Mouse (Mus musculus) forelimb bud, embryonic 11.5 days (tissue): ENCODE measurements around the gene Abcf3.

ENCODE experiments used
- DNase-seq: peaks from one replicate; pipeline ENCODE4 v3.0.0-alpha.2; 2012; ENCODE audit warnings: low read depth, low spot score

Abcf3 gene

DNA sequence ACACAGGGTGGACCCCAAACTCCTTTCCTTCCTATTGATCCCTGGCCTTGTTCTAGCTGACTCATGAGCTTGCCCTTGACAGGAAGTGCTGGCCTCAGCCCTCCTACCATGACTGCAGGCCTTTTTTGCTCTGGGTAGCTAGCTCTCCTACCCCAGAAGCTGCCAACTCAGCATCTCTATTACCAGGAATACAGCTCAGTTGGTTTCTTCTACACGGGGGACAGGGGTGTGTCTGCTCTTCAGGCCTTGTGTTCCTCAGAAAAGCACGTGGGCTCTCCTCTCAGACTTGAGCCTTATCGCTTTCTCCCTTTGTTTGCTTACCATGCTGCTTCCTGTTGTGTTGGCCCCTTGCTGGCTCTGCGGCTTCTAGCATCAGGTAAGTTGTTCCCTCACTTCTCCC is 7.9 kb upstream of the Abcf3 start:
- no peak for DNase-seq

DNA sequence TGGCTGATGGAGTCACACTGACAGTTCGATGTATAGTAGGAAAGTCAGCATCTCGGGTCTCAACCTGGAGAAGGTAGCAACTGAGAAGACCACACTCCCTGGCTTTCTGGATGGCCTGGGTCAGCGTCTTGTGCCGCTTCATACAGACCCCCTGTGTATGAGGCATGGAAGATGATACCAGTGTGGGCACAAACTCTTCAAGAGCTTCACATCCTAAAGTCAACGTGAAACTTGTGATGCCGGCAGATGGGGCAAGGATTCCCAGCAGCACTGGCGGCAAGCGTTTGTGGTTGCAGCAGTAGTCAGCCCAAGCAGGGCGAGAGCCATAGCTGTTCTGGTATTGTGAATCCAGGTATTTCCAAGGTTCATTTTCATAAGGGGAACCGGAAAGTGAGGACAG is 2.7 kb upstream of the Abcf3 start:
- no peak for DNase-seq

DNA sequence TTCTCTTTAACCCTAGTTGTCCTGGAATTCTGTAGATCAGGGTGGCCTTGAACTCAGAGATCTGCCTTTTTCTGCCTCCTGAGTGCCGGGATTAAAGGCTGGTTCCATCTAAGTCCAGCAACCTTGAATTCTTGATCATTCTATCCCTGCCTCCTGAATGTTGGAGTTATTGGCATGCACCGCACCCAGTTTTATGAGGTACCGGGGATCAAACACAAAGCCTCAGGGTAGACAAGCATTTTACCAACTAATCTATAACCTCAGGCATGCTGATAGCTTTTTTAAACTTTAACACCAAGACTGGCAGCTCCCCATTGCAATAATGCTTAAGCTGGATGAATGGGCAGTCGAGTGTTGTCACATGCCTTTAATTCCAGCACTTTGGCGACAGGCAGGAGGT is 954 bp upstream of the Abcf3 start:
- DNase-seq, result no peak

DNA sequence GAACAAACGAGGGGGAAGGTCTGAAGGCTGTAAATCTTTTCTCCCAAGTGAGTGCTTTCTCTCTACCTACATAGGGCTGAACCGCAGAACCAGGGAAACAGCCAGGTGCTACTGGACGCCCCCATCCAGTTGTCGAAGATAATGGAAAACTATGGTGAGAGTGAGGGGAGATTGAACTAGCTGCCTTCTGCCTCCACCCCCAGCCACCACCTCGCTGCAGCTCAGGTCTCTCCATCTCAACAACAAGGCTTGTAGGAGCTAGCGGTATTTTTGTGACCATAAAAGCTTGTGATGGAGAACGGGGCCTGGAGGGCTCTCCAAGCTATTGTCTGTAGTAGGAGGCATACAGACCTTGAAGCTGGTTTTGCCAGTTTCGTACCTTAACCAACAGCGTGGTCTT is 784 bp downstream of the Abcf3 start:
- no peak for DNase-seq

DNA sequence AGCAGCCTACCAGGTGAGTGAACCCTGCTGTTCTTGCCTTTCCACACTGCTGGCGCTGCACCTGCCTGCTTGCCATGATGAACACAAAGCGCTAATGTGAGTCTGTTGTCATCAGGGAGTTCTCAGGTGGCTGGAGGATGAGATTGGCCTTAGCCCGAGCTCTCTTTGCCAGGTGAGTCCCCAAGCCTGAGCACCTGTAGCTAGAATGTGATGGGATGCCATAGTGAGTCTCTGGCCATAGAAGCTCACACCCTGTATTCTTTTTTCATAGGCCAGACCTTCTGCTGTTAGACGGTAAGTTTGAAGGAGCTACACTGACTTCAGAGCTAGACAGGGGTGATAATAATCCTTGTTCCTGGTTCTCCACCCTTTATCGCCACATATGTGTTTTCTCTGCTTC is 3.3 kb downstream of the Abcf3 start:
- no peak for DNase-seq

- no peak for DNase-seq
These were observed 4.2 kb downstream of the Abcf3 start for GRCm38 (mm10) chr16:20552594-20552993.

GRCm38 (mm10) chr16:20555000-20555399 is 6.6 kb downstream of the Abcf3 start:
- no peak for DNase-seq

- no peak for DNase-seq
These were observed 9.0 kb downstream of the Abcf3 start for GRCm38 (mm10) chr16:20557381-20557780.

- no peak for DNase-seq
These were observed 16.7 kb downstream of the Abcf3 start for GRCm38 (mm10) chr16:20565075-20565474.

- DNase-seq, result no peak
These were observed 41.1 kb downstream of the Abcf3 start, which contains the start of gene Vwa5b2 for GRCm38 (mm10) chr16:20589366-20589938. TSS of gene Vwa5b2 (plus strand) at chr16:20589471.

DNA sequence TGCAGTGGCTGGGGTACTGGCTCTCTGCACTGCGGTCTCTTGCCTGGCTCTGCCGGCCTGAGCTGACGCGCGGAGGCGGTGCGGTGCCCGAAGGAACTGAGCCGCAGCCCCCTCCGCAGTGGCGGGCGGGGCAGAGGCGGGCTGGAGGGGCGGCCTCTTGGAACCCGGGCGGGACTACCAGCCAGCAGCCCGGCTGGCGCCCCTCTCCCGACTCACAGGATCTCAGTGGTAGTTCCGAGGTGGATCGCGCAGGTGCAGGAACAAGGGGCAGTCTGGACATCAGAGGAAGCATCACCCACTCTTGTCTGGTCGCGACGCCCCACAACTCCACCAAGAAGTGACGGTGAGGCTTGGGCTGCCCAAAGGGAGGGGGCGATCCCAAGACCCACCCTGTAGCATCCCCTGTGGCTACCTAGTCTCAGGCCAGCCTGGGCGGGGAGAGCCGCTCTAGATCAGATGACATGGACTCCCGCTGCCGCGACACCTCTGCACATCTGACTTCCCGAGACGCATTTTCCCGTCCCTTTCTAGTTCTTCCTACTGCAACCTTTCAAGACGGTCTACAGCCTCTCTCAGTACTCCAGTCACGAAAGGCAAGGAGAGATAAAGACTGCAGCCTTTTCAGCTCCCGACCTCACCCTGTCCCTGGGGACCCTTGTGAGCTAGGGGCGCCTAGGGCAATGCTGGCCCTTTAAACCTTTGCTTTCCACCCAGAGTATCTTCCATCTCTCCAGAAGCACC is 41.7 kb downstream of the Abcf3 start:
- no peak for DNase-seq

GRCm38 (mm10) chr16:20590680-20591038 is 42.3 kb downstream of the Abcf3 start:
- no peak for DNase-seq

DNA sequence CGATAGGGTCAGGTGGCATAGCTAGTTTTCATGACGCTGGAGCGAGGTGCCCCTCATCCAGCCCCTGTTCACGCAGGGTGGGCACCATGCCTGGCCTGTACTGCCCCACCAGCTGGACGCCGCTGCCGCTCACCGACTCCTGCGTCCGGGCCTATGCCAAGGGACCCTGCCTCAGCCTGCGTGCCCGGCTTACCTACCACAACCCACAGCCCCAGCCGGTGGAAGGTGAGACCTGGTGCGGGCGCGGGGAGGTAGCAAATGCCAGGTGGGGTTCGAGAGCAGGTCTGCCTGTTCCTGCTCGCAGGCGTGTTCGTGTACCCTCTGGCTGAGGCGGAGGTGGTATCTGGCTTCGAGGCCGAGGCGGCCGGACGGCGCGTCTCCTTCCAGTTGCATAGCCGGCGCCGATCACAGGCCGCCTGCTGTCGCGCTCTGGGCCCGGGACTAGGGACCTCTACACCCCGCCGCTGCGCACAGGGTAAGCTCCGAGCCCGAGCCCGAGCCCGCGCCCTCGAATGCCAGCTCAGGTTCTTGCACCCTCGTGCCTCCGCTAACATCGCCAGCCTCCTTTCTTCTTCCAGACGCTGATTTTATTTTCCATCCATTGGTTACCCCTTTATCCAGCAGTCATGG is 42.8 kb downstream of the Abcf3 start:
- DNase-seq, result no peak

DNA sequence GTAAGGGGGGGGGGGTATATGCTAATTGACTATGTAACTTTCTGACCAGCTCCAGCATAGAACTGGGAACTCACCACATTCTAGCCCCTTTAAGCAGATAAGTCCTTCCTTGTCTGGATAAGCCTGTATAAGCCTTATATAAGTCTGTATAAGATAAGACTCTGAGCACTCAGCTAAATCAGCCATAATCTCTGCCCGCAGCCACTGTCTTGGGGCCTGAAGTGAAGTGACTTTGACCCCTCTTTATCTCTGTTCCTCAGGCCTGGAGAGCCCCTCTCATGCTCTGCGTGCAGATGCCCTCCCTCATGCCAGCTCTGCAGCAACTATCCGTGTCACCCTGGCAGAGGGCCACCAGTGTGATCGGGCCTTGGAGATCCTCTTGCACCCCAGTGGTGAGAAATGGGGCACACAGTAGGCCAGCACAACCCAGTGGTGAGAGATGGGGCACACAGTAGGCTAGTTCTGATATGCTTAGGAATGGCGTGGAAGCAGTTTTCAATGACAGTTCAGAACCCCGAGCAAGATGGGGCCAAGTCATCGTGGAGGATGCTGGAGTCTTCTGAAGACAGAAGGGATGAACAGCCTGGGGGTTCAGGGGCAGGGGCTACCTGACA is 46.8 kb downstream of the Abcf3 start:
- DNase-seq, result no peak

DNA sequence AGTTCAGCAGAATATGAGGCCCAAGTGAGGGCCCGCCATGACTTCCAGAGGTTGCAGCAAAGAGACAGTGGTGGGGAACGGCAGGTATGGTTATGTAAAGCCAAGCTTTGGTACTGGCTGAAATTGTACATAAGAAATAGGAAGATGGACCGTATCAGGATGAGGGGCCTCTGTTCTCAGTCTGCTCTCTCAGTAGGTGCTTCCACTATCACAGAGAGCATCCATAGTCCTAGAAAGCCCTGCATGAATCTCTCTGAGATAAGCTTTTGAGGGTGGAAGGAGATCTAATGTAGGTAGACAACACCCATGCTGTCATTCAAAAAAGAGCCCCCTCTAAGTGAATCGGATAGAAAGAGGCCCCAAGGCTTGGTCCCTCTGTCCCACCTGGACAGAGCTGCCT is 47.4 kb downstream of the Abcf3 start:
- DNase-seq, result no peak

DNA sequence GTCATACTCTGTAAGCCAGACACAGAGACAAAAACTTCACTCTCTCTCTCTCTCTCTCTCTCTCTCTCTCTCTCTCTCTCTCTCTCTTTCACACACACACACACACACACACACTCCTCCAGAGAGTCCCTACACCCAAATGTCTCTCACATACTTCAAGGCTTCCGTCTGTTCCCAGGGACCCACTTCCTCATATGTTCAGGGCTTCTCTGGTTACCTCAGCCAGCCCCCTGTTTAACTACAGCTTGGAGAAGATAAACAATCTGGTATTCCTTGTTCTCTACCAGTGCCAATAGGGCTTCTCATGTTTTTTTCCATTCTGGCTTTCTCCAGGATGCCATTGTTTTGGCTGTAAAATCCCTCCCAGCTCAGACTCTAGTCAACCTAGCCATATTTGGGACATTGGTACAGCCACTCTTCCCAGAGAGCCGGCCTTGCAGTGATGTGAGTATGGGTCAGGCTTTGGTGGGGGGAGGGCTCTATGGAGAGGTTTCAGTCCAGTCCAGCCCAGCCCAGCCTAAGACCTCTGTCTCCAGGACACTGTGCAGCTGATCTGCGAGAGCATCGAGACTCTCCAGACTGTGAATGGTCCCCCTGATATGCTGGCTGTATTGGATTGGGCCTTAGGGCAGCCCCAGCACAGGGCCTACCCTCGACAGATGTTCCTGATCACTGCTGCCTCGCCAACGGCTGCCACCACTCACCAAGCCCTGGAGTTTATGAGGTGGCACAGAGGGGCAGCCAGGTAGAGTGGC is 48.5 kb downstream of the Abcf3 start:
- DNase-seq, result no peak

DNA sequence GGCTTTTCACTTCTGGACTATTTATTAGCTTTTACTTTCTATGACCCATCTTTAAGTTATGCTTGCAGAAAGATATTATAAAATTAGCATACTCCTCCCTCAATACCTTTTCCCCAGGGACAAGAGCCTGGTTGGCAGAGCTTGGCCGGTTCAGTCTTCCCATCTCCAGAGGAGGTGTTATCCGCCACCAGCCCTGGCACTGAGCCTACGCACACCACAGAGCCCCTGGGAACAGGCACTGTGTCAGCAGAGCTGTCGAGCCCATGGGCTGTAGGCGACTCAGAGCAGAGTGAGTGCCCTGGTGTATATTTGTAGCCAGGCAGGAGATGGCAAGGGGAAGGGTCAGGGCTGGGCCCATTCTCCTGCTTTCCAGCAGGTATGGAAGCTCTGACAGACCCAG is 52.1 kb downstream of the Abcf3 start:
- DNase-seq, result no peak

DNA sequence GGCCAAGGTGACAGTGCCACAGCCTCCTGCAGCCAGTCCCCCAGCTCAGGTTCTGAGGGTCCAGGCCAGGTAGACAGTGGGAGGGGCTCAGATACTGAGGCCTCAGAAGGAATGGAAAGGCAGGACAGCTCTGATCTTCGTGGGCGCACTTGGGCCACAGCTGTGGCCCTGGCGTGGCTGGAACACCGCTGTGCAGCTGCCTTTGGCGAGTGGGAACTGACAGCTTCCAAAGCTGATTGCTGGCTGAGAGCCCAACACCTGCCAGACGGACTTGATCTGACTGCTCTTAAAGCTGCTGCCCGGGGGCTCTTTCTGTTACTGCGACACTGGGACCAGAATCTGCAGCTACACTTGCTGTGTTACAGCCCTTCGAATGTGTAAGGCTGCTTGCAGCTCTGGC is 56.3 kb downstream of the Abcf3 start:
- no peak for DNase-seq

GRCm38 (mm10) chr16:20610501-20611356 is 62.4 kb downstream of the Abcf3 start:
- peak; percentile 86 for DNase-seq
